Mouse (Mus musculus): ENCODE data around the gene Inpp4b.

- TF ChIP-seq POLR2A (IDR thresholded peaks at IDR 0.05; ENCODE audit: low read depth, low read length) (no peak), CTCF (IDR thresholded peaks at IDR 0.05; ENCODE audit: extremely low read depth, insufficient read length, insufficient replicate concordance, low read depth, low read length) (no peak)
Observed at GRCm38 (mm10) chr8:81707436-81707835, 365.1 kb downstream of the Inpp4b start.

All from small intestine, adult 2 months (tissue).